Mouse (Mus musculus): Measurements from ENCODE around the gene Cfap97d1. TPM values are rescaled to one million over a fixed set of nuclear protein-coding genes. Genes with fewer than 3 reads are reported as not detected.

Cfap97d1 gene
- polyA plus RNA-seq, 1 experiment = not detected

DNA sequence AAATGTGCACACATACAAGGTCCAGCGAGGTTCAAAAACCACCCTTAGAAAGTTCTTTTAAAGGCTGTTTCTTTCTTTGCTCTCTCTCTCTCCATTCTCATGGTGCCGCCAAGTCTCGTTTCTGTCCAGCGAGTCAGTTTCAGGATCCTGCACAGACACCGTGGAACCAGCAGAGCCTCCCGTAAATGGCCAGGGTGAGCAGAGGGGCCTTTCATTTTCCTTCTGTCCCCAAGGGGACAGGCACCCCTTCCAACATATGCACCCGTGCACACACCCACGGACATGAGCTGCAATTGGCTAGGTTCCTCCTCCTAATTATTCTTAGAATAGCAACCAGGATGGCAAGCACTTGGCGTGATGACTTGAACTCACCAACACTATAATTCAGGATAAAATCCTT is 10.6 kb upstream of the Cfap97d1 start:
- Histone ChIP-seq H3K36me3 (ENCODE audit: control insufficient read depth, insufficient read depth, low read length) (peaks cover 4% of the 10 kb centered on the region; the same call in 1 of the 2 replicates), H3K4me3 (ENCODE audit: low read depth, low read length) (no peak overlapping the region), H3K27ac (ENCODE audit: insufficient read depth, low read depth, low read length) (no peak overlapping the region), H3K4me1 (ENCODE audit: control insufficient read depth, insufficient read depth, insufficient read length, low read length) (no peaks in the 10 kb centered on the region), H3K27me3 (ENCODE audit: control insufficient read depth, insufficient read depth, low read length) (no peaks in the 10 kb centered on the region)
- no peak for TF ChIP-seq POLR2A (IDR thresholded peaks at IDR 0.05; ENCODE audit: low read depth, low read length)
- 84% methylated on average over 9 of the region's 9 CpGs for WGBS

DNA sequence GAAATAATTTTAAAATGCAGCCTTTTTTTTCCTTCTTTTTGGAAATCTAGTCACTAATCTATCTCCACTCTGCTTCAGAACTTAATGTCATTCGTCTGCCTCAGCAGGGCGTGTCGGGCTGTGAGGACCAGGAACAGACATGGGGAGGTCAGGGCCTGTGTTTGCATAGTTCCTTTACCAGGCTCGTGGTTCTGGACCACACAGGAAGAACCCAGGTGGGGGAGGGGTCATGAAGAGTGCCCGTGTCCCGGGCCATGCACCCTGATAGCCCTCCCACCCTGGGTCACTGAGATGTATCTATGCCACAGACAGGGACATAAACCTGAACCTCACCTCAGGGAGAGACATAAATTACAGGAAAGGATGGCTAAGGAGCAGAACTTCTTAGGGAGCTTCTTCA is 9.9 kb upstream of the Cfap97d1 start:
- H3K4me1 ChIP-seq (ENCODE audit: control insufficient read depth, insufficient read depth, insufficient read length, low read length) = no peaks in the 10 kb centered on the region
- WGBS = 57% methylated on average over 6 of the region's 6 CpGs
- TF ChIP-seq CTCF (IDR thresholded peaks at IDR 0.05; ENCODE audit: extremely low read depth, insufficient read length, insufficient replicate concordance, low read depth, low read length) = no peak
- TF ChIP-seq POLR2A (IDR thresholded peaks at IDR 0.05; ENCODE audit: low read depth, low read length) = no peak
- H3K4me3 ChIP-seq (ENCODE audit: low read depth, low read length) = no peak overlapping the region
- no peaks in the 10 kb centered on the region for H3K27me3 ChIP-seq (ENCODE audit: control insufficient read depth, insufficient read depth, low read length)
- H3K27ac ChIP-seq (ENCODE audit: insufficient read depth, low read depth, low read length) = no peak overlapping the region
- H3K36me3 ChIP-seq (ENCODE audit: control insufficient read depth, insufficient read depth, low read length) = peaks cover 4% of the 10 kb centered on the region; the same call in 1 of the 2 replicates

DNA sequence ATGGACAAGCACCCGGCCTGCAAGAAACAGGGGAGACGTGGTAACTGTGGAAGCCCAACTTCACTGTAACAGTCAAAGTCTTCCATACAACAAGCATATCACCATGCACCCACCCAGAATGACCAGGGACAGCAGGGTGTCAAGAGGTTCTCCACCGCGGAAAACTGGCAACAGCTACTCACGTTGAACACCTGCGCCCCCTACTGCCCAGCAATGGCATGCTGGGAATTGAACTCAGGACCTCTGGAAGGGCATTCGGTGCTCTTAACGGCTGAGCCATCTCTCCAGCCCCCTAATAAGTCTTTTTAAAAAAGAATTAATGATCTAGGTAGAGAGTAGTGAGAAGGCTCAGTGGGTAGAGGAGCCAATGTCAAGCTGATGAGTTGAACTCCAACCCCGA is 9.2 kb upstream of the Cfap97d1 start:
- Histone ChIP-seq H3K27ac (ENCODE audit: insufficient read depth, low read depth, low read length) (no peak overlapping the region), H3K27me3 (ENCODE audit: control insufficient read depth, insufficient read depth, low read length) (no peaks in the 10 kb centered on the region), H3K4me3 (ENCODE audit: low read depth, low read length) (no peak overlapping the region), H3K4me1 (ENCODE audit: control insufficient read depth, insufficient read depth, insufficient read length, low read length) (no peaks in the 10 kb centered on the region), H3K36me3 (ENCODE audit: control insufficient read depth, insufficient read depth, low read length) (peaks cover 4% of the 10 kb centered on the region; the same call in 1 of the 2 replicates)
- WGBS = 57% methylated on average over 9 of the region's 9 CpGs
- TF ChIP-seq CTCF (IDR thresholded peaks at IDR 0.05; ENCODE audit: extremely low read depth, insufficient read length, insufficient replicate concordance, low read depth, low read length) (peak; percentile 50; the same call in 1 of the 2 replicates), POLR2A (IDR thresholded peaks at IDR 0.05; ENCODE audit: low read depth, low read length) (no peak)

- Histone ChIP-seq H3K36me3 (ENCODE audit: control insufficient read depth, insufficient read depth, low read length) (peaks cover 4% of the 10 kb centered on the region; the same call in 1 of the 2 replicates), H3K27me3 (ENCODE audit: control insufficient read depth, insufficient read depth, low read length) (no peaks in the 10 kb centered on the region), H3K4me3 (ENCODE audit: low read depth, low read length) (no peak overlapping the region), H3K4me1 (ENCODE audit: control insufficient read depth, insufficient read depth, insufficient read length, low read length) (no peaks in the 10 kb centered on the region), H3K27ac (ENCODE audit: insufficient read depth, low read depth, low read length) (no peak overlapping the region)
- no peak for TF ChIP-seq POLR2A (IDR thresholded peaks at IDR 0.05; ENCODE audit: low read depth, low read length)
- peak; percentile 12; the same call in 1 of the 2 replicates for TF ChIP-seq CTCF (IDR thresholded peaks at IDR 0.05; ENCODE audit: extremely low read depth, insufficient read length, insufficient replicate concordance, low read depth, low read length)
- WGBS = 92% methylated on average over 7 of the region's 7 CpGs
These were observed 7.1 kb upstream of the Cfap97d1 start for GRCm38 (mm10) chr11:101976949-101977348.

GRCm38 (mm10) chr11:101979140-101979539 is 4.9 kb upstream of the Cfap97d1 start:
- Histone ChIP-seq H3K36me3 (ENCODE audit: control insufficient read depth, insufficient read depth, low read length) (peaks cover 3% of the 10 kb centered on the region; the same call in 1 of the 2 replicates), H3K27me3 (ENCODE audit: control insufficient read depth, insufficient read depth, low read length) (no peaks in the 10 kb centered on the region), H3K4me3 (ENCODE audit: low read depth, low read length) (no peak overlapping the region), H3K27ac (ENCODE audit: insufficient read depth, low read depth, low read length) (no peak overlapping the region), H3K4me1 (ENCODE audit: control insufficient read depth, insufficient read depth, insufficient read length, low read length) (peaks cover 9% of the 10 kb centered on the region; the same call in 1 of the 2 replicates)
- TF ChIP-seq POLR2A (IDR thresholded peaks at IDR 0.05; ENCODE audit: low read depth, low read length) = no peak
- no peak for TF ChIP-seq CTCF (IDR thresholded peaks at IDR 0.05; ENCODE audit: extremely low read depth, insufficient read length, insufficient replicate concordance, low read depth, low read length)
- 94% methylated on average over 5 of the region's 5 CpGs for WGBS

DNA sequence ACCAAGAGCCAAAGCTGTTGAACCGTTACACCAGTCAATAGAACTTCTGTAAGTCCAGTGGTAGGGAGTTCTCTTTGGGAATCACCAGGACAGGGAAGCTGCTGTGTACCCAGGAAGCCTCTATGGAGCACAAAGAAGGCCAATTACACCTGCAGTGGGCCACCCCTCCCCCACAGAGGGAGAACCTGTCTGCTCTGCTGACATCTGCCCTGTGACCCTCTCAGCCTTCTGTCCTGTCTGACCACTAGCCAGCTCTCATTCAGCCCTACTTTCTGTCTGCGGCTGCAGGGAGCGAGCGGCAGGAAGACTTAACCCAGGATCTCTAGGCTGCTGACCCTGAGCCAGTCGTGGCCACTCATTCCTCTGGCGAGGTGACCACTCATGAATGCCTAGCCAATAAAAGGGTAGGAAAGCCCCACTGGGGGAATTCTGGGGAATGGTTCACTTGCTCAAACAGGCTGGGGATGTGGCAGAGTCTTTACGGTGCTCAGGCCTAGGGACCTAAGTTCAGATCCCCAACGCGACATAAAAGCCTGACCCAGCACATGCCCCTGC is 3.4 kb upstream of the Cfap97d1 start:
- no peaks in the 10 kb centered on the region; the same call in 1 of the 2 replicates for H3K36me3 ChIP-seq (ENCODE audit: control insufficient read depth, insufficient read depth, low read length)
- H3K27me3 ChIP-seq (ENCODE audit: control insufficient read depth, insufficient read depth, low read length) = no peaks in the 10 kb centered on the region
- WGBS = 91% methylated on average over 9 of the region's 9 CpGs
- H3K4me3 ChIP-seq (ENCODE audit: low read depth, low read length) = no peak overlapping the region
- H3K27ac ChIP-seq (ENCODE audit: insufficient read depth, low read depth, low read length) = no peak overlapping the region
- TF ChIP-seq CTCF (IDR thresholded peaks at IDR 0.05; ENCODE audit: extremely low read depth, insufficient read length, insufficient replicate concordance, low read depth, low read length) = no peak
- no peak for TF ChIP-seq POLR2A (IDR thresholded peaks at IDR 0.05; ENCODE audit: low read depth, low read length)
- H3K4me1 ChIP-seq (ENCODE audit: control insufficient read depth, insufficient read depth, insufficient read length, low read length) = peaks cover 13% of the 10 kb centered on the region

- Histone ChIP-seq H3K27ac (ENCODE audit: insufficient read depth, low read depth, low read length) (no peak overlapping the region), H3K36me3 (ENCODE audit: control insufficient read depth, insufficient read depth, low read length) (no peaks in the 10 kb centered on the region; the same call in 1 of the 2 replicates), H3K4me3 (ENCODE audit: low read depth, low read length) (no peak overlapping the region), H3K27me3 (ENCODE audit: control insufficient read depth, insufficient read depth, low read length) (no peaks in the 10 kb centered on the region), H3K4me1 (ENCODE audit: control insufficient read depth, insufficient read depth, insufficient read length, low read length) (peaks cover 15% of the 10 kb centered on the region)
- TF ChIP-seq CTCF (IDR thresholded peaks at IDR 0.05; ENCODE audit: extremely low read depth, insufficient read length, insufficient replicate concordance, low read depth, low read length) (no peak), POLR2A (IDR thresholded peaks at IDR 0.05; ENCODE audit: low read depth, low read length) (no peak)
- WGBS = 77% methylated on average over 12 of the region's 12 CpGs
These were observed 2.2 kb upstream of the Cfap97d1 start for GRCm38 (mm10) chr11:101981850-101982249.

All from small intestine, adult 2 months (tissue).